Mouse (Mus musculus) ovary, postnatal 36 days (tissue): Measurements from ENCODE around the gene Anks1b.

Experiments
- DNase-seq: peaks from one replicate; pipeline ENCODE4 v3.0.0; 2022; ENCODE audit warnings: low spot score, mixed read lengths

Anks1b gene

DNA sequence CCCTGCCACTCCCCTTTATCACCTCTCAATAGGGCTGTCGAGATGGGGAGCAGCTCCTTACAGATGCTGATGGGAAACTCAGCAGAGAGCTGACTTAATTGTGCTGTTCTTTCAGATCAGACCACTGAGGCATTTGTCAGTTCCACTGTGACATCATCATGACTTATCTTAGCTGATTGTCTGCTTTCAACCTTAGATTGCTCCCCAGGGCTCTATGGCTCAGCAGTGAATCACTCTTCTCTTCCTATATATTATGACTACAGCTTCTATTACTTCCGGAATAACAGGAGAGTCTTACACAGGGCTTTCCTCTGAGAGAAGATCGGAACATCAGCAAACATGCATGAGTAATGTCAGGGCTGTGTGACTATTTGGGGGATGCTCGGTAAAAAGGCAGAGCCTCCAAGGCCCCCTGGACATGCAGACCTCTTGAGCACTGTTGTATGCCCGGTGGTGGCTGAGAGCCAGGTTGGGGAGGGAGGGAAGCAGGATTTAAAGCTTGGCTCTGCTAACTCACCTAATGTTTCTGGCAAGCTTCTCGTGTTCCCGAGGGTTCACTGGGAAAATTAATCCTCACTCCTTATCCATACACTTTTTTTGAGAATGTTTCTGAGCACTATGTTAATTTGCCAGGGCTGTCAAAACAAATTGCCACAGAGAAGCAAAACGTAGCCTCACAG lies 936.7 kb downstream of the Anks1b start:
- DNase-seq: no peak

DNA sequence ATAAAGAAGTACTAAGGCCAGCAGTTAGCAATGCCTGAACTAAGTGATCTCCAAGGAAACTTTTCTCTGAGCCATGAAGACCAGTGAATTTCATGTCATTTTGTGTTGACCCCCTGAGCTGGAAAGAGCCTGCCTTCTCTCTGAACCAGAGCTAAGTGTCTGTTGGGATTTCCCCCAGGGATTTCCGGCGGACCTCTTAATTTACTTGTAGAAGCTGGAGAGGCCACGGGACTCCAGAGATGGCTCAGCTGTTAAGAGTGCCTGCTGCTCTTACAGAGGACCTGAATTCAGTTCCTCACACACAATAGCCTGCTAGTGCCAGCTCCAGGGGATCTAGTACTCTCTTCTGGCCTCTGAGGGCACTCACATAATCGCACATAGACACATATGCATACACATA lies 938.1 kb downstream of the Anks1b start:
- no peak for DNase-seq

DNA sequence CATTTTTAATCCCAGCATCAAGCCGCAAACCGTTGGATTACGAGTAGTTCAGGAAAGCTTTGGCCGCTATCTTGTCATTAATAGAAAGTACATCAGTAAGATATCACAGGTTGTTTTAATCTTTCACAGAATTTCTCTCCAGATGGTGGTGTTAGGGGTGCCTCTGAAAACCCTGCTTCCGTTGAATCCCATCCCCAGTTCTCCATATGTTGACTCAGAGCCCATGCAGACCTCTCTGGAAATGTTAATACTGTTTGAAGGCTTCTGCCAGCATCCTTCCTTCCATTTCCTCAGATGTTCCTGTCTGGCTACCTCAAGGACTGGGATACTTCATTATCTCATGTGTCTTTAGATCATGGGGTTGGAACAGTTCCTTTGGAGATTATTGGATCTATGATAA lies 940.0 kb downstream of the Anks1b start:
- no peak for DNase-seq

DNA sequence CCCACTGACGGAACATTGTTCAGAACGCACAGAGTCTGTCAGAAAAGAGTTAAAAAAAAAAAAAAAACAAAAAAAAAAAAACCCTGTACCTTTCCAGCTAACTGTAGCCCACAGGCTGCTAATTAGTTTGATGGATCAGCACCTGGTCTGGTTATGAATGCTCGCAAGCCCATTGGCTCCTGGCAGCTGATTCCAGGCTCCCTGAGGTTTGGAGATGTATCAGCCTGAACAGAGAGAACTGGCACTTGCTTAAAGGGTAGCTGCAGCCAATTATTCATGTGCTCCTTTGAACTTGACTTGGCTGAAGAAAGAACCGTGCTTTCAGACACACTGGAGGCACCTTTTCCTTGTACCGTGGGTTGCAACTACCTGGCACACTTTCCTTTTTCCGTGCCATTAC lies 941.1 kb downstream of the Anks1b start:
- DNase-seq: no peak

DNA sequence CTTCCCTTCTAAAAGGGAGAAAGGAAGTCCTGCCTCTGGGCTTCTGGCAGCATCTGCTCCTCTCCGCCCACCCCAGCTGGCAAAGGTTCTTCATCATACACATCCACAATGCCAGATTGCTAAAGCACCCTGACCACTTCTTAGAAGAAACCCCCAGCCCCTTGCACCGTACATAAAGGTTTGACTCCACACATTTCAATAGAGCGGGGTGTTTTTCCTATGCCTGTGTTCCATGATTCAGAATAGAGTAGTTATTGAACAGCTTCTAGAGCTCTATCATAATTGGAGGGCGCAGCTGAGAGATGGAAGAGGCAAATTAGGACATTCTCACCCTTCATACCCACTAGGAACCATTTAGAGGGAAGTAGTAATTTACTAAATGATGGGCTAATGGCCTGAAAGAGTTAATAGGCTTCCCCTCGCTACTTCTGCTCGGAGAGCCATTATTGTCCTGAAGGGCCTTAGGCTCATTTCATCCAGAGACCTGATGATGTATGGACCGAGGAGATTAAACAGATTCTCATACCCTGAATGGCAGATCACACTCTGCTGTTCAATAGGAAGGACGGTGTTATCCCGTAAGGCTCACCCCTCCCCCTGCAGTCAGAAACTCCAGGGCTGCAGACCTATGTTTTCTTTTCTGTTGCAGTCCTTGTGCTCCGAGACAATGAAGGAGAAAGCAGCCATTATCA lies 945.1 kb downstream of the Anks1b start:
- no peak for DNase-seq

DNA sequence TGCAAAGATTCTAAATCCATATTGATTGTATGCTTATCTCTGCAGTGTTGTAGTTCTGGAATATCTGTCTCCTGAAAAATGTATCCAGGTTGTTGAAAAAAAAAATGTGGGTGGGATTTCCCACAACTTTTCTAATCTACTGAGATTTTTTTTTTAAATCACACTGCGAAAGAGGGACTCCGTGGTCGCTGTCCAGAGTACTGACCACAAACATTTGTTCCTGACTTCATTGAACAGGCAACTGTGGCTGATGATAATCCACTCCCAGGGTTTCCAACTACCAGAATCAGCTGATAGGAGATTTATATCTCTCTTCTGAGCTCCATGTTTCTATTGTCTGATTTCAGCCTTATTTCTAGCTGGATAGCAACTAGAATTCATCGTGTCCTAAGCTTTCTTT lies 950.1 kb downstream of the Anks1b start:
- no peak for DNase-seq

DNA sequence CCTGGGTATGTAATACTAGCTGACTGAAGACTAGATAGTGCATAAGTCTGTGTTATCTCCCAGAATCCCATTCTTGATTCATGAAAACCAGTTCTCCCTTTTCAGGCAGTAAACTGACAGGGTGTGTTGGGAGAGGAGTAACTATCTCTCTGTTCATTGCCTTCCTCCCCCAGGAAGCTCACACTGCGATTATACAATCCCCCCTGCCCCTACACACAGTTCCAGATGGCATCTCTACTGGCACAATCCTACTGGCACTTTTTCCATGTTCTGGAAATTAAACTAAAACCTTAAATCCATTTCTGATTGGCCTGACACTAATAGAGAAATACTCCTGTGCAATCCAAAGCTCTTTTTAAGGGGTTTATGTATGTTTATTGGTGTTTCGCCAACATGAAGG lies 951.4 kb downstream of the Anks1b start:
- no peak for DNase-seq

DNA sequence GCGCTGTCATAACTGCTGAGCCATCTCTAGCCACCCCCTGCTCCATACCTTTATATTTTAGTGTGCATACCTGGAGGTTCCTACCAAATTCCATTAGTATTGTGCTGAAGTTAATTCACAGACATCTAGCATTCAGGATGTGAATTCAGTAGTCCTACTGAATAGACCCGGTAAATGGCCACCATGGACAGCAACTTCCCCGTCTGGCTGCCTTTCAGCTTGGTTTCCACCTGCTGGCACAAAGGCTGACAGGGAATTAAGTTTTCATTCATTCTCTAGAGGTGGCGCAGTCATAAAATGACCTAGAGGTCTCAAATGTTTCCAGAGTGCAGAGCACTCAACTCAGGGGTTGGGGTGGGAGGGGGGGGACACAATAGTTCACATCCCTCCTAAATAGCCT lies 953.6 kb downstream of the Anks1b start:
- DNase-seq: peak; percentile 12

DNA sequence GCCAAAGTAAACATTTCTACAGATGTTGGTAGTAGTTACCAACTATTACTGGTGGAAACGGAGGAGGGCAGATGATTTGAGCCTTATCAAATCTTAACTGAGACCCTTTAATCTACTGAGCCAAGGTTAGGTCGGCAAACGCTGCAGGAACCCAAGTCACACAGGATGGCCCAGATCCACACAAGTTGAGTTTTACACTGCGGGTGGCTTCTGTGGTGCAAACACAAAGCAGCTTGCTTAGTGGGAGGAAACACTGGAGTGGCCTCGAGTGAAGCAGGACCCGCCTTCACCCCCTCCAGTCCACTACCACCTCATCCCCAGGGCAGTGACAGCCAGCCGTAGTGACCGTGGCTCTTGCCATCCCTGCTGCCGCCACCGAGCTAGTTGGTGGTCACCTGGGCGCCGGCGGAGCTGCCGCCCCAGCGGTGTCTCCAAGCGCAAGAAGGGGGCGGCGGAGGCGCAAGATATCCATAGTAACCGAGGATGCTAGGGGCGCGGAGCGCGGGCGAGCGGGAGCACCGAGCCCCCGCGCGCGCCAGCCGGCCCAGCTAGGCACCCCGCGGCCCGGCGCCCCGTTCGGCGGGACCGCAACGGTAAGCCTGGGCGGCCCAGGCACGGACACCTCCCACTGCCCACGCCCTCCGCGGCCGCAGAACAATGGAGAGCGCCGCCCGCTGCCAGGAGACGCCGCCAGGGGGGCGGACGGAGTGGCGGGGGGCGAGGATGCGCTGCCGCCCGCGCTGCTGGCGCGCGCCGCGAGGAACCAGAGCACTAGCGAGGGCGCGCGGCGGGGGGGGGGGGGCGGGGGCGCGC lies 955.5 kb downstream of the Anks1b start:
- DNase-seq: no peak

DNA sequence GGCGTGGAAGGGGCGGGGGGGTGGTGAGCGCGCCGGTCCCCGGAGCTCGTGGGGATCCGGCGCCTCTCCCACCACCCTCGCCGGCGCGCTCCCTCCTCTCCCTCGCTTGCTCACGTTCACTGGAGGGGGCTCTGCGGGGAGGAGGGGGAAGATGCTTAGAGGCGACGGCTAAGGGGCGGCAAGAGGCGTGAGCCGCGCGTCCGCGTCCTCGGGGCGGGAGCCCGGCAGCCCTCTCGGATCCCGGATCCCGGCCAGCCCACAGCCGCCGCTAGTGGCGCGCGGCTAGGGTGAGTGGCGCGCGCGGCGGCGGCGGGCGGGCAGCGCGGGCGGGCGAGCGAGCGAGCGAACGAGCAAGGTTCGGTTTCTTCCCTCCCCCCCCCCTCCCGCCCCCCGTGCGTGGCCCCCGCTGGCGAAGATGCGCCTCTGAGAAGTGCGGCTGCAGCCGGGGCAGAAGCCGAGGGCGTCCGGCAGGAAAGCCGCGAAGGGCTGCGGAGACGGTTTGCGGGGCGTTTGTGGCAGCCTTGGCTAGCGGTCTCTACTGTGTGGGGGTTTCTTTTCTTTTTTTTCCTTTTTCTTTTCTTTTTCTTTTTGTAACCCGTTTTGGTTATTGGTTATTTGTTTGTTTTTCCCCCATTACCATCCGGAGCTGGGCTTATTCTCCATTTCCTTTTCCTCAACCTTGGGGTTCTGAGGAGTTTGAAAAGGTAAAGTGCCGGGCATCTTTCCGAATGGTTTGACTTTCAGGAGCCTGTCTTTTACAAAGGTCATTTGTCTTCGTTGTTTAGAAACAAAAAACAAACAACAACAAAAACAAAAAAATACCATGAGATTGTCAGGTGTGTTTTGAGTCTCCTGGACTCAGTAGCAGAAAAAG lies 956.3 kb downstream of the Anks1b start:
- DNase-seq: no peak

DNA sequence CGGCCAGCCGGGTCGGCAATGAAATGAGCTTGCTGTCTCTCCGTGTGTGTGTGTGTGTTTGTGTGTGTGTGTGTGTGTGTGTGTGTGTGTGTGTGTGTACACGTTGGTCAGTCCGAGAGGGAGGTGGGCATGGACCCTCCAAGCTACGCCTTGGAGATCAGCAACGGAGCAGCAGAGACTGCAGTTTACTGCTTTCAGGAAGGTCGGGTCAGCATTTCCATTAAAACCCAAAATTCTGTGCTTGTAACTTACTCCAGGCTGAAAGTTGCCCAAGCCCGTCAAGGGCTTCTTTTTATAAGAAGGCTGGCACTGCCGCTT lies 956.9 kb downstream of the Anks1b start:
- no peak for DNase-seq

DNA sequence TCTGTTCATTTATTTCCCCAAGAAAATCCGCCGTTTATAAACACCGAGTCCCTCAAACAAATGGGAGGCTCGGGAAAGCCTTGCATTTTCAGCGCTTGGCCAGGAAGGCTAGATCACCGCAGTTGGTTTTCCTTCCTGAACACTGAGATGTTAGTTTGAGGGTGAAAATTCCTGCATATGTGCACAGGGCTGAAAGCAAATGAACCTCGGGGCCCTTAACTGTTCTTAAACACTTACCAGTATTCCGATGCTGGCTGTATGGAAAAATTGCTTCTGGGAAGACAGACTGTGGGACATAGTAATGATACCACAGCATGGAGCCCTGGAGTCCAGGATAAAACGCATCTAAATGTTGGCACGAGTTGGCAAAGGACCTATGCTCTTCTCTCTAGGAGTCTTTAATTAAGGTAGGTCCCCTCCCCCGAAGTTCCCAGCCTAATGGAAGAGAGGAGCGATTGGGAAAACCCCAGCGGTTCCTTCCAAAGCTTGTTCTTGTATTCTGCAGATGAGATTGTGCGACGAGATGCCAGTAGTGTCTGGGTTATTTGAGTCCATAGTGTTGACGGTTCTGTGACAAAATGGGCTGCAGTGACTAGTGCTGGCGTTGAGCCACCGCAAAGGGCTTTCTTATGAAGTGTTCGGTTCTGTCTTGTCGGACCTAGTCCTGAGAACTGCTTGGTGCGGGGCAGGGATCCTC lies 957.4 kb downstream of the Anks1b start:
- no peak for DNase-seq

DNA sequence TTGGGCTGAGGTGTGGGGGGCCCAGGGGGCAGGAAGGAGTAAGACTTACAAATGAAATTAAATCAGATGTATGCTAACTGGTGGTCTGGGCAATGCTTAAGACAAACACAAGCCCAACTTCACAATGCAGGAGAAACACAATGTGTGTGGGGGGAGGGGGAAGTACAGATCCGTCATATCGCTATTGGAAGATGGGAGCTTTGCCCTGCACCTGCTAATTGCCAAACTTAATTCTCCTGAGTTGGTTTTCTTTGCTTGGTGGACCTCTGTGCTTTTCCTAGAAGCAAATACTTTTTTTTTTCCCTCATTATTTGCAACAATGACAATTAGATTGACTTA lies 957.9 kb downstream of the Anks1b start:
- DNase-seq: no peak

DNA sequence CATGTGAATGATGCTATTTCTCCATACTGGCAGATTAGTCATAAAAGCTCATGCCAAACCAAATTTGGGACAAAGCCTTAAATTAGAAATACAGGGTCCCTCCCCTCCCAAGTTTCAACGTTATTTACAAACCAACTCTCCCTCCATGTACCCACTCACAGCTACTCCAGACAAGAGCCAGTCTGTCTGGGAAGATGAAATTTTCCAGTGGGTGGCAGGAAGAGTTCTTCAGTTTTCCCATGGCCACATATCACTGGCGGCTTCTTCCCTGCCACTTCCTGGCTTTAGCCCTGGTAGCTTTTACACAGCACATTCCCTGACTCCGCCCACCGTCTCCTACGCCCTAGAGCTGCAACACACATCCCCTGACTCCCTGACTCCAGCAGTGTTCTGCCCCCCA lies 961.0 kb downstream of the Anks1b start:
- no peak for DNase-seq

DNA sequence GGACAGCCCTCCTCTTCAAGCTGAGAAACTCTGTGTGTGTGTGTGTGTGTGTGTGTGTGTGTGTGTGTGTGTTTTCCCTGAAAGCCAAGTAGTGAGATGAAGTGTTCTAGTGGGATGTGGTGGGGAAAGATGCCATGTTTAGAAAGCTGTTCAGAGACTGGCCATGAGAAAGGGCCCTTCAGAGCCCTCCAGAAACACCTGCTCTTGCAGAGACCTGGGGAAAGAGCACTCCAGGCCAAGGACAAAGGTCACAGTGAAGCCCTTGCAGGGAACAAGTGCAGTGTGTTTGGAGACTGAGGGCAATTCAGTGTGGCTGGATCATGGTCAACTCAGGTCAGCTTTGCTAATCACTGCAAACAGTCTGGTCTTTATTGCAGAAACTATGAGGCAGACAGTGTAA lies 961.9 kb downstream of the Anks1b start:
- no peak for DNase-seq

DNA sequence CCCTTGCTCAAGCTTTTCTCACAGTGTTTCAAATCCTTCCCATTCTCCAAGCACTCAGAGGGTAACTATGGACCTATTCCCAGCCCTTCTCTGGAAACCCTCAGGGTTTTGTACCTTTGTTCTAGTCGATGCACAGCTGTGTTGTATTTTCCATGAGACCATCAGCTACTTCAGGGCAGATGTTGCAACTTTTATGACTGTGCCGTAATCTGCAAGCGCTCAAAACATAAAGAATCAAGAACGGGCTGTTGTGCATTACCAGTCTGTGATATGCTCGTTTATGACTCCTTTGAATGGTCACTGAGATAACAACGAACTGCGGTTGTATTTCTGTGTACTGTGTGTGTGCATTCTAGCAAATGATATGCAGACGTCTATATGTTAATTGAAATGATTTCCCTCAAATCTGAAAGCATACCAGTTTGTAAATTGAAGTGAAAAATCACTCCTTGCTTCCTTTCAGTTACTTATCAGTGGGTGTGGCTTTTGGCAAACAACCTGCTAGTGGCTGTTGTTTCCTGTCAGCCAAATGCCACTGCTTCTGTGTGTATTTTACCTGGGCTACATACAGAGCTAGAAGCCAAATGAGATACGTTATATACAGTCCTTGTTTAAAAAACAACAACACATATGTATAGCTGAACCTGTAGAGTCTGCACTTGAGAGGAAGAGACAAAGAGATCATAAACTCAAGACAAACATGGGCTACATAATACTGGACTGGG lies 966.5 kb downstream of the Anks1b start:
- no peak for DNase-seq

DNA sequence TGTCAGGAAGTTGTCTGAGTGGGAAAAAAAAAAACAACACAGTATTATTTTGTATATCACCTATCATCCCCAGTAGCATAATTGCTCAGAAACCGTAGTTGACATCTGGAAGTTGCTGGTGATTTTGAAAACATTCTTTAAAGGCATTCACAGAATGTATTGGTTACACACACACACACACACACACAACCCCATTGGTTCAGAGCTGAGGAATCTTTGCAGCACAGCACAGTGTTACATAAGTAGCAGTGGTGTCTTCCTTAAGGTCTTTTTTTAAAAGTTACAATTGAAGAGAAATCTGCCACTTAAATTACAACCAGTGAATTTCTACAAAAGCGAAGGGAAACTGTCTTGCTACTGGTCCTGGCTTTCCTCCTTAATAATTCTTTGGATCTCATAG lies 969.1 kb downstream of the Anks1b start:
- DNase-seq: no peak

DNA sequence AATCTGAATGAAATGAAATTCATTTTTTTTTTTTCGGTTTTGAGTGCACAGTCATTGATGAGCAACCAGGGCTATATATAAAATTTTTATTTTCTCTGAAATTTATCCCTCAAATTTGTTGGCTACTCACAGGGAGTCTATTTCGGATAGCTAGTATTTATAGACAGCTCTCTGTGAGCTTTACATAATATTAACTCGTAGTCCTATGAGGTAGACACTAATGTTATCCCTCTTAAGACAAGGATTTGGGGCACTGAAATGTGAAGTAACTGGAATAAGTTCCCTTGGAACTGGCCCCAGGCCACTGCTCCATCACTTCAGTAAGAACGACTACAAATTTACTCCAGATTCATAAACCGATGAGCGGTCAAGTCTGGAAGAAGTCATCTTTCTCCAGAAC lies 977.8 kb downstream of the Anks1b start:
- DNase-seq: no peak

DNA sequence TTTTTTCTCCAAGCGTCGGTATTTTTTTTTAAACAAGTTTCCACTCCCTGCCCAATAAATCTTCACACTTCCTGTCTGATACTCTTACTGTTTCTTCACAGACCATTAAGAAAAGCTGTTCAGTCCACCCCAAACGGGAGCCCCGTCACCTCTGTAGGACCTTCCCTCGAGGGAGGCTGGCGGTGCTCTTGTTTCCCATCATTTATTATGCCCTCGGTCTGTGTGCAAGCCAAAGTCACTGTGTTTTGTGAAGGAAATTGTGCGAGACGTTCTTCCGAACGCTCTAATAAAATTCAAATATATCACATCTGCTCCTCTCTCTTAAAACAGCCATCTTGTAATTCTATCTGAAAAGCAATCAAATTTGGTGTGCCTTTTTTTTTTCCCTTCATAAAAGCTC lies 978.7 kb downstream of the Anks1b start:
- no peak for DNase-seq

DNA sequence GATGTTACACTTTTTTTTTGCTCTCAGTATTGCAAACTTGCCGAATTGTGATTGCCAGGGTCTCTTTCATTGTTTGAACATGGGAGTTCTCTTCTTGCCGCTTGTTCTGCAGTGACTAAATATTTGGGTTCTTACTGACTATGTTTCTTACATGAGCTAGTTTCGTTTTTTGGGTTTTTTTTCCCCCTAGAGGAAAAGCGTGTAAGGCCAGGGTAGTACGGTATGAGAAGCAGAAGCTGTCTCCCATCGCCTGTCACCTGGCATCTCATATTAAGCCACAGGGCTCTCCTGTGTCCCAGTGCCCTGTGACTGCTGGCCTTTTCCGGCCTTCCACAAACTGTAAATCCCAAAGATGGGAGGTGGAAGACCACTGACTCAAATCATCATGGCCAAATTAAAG lies 979.1 kb downstream of the Anks1b start:
- DNase-seq: no peak

DNA sequence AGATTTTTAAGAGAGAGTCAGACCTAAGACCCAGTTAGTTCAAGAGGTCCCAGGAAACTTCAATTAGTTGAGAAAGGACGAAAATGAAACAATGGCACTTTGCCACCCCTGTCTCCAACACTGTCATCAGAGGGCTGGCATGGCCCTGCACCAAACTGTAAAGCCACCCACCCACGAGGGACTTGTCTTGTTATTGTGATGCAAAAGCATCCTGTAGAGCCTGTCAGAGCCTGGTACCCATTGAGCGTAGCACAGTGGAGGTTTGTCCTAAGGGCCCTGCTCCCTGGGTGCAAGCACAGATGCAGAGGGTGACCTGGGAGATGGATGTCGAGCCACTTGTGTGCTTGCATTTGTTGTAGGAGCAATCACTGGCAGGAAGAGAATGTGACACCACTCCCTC lies 983.4 kb downstream of the Anks1b start:
- no peak for DNase-seq
